Mouse (Mus musculus) 3T3-L1 (cell line): ENCODE measurements around the gene Vmn2r120.
"Not testable (repeated sequence)": the region's sequence is repeated elsewhere in the genome, so short reads cannot be mapped to it uniquely, and the experiment has no call there.

ENCODE experiments used
- DNase-seq: peaks from one replicate; pipeline ENCODE4 v3.0.0-alpha.2; 2015; ENCODE audit warnings: low read depth, low spot score

Gene Vmn2r120

GRCm38 (mm10) chr17:57545405-57545804, at the start of gene Vmn2r120:
TSS of gene Vmn2r120 (minus strand) at chr17:57545505.
- DNase-seq = no peak

GRCm38 (mm10) chr17:57587273-57587672, 42.0 kb upstream of the Vmn2r120 start:
- not testable (repeated sequence) for DNase-seq

GRCm38 (mm10) chr17:57574075-57574705, 28.9 kb upstream of the Vmn2r120 start:
- DNase-seq = no peak
